Mouse (Mus musculus) stomach, embryonic 16.5 days (tissue): ENCODE measurements around the gene Slc45a2. TPM values are rescaled to one million over a fixed set of nuclear protein-coding genes. Genes with fewer than 3 reads are reported as not detected.

Source experiments
- ATAC-seq: fragments of 200-750 bp; cut with Nextera tagmentation; 2 replicates; pipeline ENCODE4 v1.8.0; 2017; ENCODE audit warnings: moderate number of reproducible peaks, moderate TSS enrichment; ENCODE audit not compliant: insufficient read depth, low FRiP score
- H3K27ac ChIP-seq: fragments of 300-500 bp; sonication (generic); 2 replicates; pipeline ENCODE4 v1.5.1; 2014; ENCODE audit warnings: low read length
- H3K27me3 ChIP-seq: fragments of 300-500 bp; sonication (generic); 2 replicates; pipeline ENCODE4 v1.6.1; 2014; ENCODE audit warnings: low read length, control low read depth, mixed read lengths; ENCODE audit not compliant: control insufficient read depth, insufficient read depth
- H3K36me3 ChIP-seq: fragments of 300-500 bp; sonication (generic); 2 replicates; pipeline ENCODE4 v1.6.1; 2014; ENCODE audit warnings: low read length; ENCODE audit not compliant: control insufficient read depth, insufficient read depth
- H3K4me1 ChIP-seq: fragments of 300-500 bp; sonication (generic); 2 replicates; pipeline ENCODE4 v1.6.1; 2014; ENCODE audit warnings: low read length, control low read depth, mixed read lengths; ENCODE audit not compliant: control insufficient read depth, insufficient read depth
- H3K4me2 ChIP-seq: fragments of 300-500 bp; sonication (generic); 2 replicates; pipeline ENCODE4 v1.6.1; 2014; ENCODE audit warnings: low read depth, low read length, mixed read lengths
- H3K4me3 ChIP-seq: fragments of 300-500 bp; sonication (generic); replicated peaks from 2 replicates; pipeline ENCODE4 v1.5.1; 2014; ENCODE audit warnings: mild to moderate bottlenecking, low read length
- H3K9ac ChIP-seq: fragments of 300-500 bp; sonication (generic); 2 replicates; pipeline ENCODE4 v1.6.1; 2014; ENCODE audit warnings: low read length
- H3K9me3 ChIP-seq: fragments of 300-500 bp; sonication (generic); replicated peaks from 2 replicates; pipeline ENCODE4 v1.6.1; 2016; ENCODE audit warnings: low read length, control low read depth; ENCODE audit not compliant: control insufficient read depth
- WGBS: fragments of 180-500 bp; shearing (Covaris S2); extraction: QIAGEN DNeasy Blood & Tissue Kit; methylation state at CpG from one replicate; pipeline ENCODE4 v1.1.7; 2014; 5-methylcytosine and 5-hydroxymethylcytosine counted together
- polyA plus RNA-seq: library from polyadenylated mRNA; unstranded; fragments of >200 nt; fragmentation: Nextera tagmentation; extraction: Ambion mirVana; gene quantifications from 2 replicates; pipeline ENCODE4 v1.2.1, GENCODE M21; 2015

The Slc45a2 gene
- polyA plus RNA-seq, 1 experiment from 2014 or later = not detected

DNA sequence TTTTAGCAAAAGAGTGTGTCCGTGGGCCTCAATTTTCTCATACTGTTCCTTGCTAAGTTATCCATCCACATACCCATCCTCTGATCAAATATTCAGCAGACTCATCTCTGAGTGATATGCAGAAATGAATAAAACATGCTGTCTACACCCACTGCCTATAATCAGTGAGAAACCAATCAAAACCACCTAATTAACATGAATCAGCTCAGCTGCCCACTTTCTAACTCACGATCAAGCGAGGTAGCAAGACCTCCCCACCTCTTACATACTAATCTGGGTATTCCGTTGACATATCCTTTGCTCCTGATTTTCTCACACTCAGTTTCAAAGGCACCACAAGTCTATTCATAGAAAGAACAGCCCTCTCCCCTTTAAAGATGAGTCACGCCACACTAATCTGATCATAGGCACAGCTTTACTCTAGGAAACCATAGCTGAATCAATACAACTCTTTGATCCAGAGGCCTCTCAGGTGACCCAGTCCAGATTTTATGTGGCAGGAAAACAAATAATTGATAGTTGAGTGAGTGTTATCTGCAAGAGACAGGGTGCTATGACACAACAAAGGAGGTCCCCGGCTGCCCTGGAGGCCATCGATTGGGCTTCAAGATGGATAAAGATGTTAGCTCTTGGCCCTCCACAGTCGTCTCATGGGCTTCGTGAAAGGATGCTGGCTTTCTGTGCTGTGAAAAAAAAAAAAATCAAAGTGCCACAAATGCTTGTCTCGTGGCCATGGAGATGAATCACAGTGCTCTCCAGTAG, 53.3 kb downstream of the Slc45a2 start:
- ATAC-seq = no peak
- WGBS = 66% methylated on average over 10 of the region's 10 CpGs
- H3K36me3 ChIP-seq = no peaks in the 10 kb centered on the region

DNA sequence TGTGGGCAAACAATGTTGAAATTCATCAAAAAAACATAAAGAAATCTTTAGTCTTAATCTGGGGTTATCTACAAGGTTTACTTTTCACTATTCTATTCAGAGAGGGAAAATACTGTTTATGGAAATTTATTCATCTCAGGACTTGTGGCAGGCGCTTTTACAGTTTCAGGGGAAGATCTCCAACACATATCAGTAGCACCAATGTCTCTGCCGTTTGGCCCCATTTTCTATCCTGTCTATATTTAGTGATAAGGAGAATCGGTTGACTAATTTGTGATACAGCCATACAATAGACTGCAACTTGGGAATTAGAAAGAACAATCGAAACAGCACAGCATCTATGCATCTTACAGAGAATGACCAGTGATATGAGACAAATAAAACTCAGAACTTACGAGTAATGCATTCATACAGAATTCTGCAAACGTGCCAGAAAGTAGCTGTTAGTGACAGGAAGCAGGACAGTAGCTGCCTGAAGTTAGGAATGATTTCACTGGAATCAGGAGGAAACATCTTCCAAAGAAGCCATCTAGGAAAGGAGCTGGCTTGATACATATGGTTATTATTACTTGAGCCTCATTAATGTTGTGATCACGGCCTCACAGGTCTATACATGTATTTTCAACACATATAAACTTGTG, 54.0 kb downstream of the Slc45a2 start:
- no peak for ATAC-seq

More for the DNA sequence above, 53.3 kb downstream of the Slc45a2 start:
- Histone ChIP-seq H3K27me3 (no peaks in the 10 kb centered on the region), H3K27ac (no peak overlapping the region), H3K4me2 (no peak overlapping the region), H3K9ac (no peak overlapping the region), H3K4me1 (no peaks in the 10 kb centered on the region), H3K4me3 (no peak overlapping the region), H3K9me3 (no peaks in the 10 kb centered on the region)

DNA sequence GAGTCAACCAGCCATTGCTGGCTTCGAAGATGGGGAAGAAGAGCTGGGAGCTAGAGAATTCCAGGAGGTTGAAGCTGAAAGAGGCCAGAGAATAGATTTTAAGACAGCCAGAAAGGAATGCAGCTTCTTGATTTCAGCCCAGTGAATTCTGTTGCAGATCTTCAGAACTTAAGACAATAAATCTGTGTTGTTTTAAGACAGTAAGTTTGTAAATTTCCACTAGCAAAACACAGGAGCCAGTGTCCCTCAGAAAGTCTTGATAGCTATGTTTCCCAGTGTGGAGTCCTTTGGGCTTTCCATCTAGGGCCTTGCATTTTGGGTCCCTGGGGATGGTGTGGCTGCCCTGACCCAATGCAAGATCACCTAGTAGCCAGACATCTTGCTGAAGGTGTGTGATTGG, 62.4 kb downstream of the Slc45a2 start:
- ATAC-seq = no peak
- no peak overlapping the region for H3K4me2 ChIP-seq
- no peak overlapping the region for H3K27ac ChIP-seq
- H3K4me3 ChIP-seq = no peak overlapping the region
- 82% methylated on average over 1 of the region's 1 CpGs for WGBS
- no peaks in the 10 kb centered on the region for H3K36me3 ChIP-seq
- no peaks in the 10 kb centered on the region for H3K27me3 ChIP-seq
- H3K9ac ChIP-seq = no peak overlapping the region
- H3K4me1 ChIP-seq = peaks cover 18% of the 10 kb centered on the region
- no peaks in the 10 kb centered on the region for H3K9me3 ChIP-seq

More for the DNA sequence above, 54.0 kb downstream of the Slc45a2 start:
- no peaks in the 10 kb centered on the region for H3K27me3 ChIP-seq
- 63% methylated on average over 7 of the region's 7 CpGs for WGBS
- H3K9me3 ChIP-seq = no peaks in the 10 kb centered on the region
- H3K4me3 ChIP-seq = no peak overlapping the region
- no peak overlapping the region for H3K27ac ChIP-seq
- no peaks in the 10 kb centered on the region for H3K4me1 ChIP-seq
- no peak overlapping the region for H3K9ac ChIP-seq
- H3K36me3 ChIP-seq = no peaks in the 10 kb centered on the region
- H3K4me2 ChIP-seq = no peak overlapping the region

DNA sequence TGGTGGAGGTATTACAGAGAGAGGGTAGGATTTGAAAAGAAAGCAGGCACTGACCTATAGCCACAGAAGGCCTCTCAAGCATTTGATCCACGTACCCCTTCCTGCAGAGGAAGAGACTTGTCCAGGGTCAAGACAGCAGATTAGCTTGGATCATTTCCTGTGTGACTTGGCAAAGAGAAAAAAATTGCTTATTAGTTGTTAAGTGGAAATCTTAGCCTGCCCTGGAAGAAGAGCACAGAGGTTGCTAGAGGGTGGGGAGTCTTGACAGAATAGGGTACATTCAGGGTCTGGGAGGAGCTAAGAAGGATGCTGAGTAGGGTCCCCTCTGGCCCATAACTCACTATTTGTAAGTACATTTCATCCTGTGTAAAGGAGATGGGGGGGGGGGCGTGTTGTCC, 63.6 kb downstream of the Slc45a2 start:
- ATAC-seq = no peak; the same call in 1 of the 2 replicates
- H3K4me2 ChIP-seq = peak overlapping the region; percentile 66
- H3K4me1 ChIP-seq = peaks cover 18% of the 10 kb centered on the region
- 0 out of 2 replicates have a peak overlapping the region, but pooled peaks have one; percentile 73 for H3K9ac ChIP-seq
- no peaks in the 10 kb centered on the region for H3K36me3 ChIP-seq
- H3K4me3 ChIP-seq = peak overlapping the region; percentile 53
- 20% methylated on average over 2 of the region's 2 CpGs for WGBS
- H3K27me3 ChIP-seq = no peaks in the 10 kb centered on the region
- peak overlapping the region; percentile 94; the same call in 1 of the 2 replicates for H3K27ac ChIP-seq
- H3K9me3 ChIP-seq = no peaks in the 10 kb centered on the region

DNA sequence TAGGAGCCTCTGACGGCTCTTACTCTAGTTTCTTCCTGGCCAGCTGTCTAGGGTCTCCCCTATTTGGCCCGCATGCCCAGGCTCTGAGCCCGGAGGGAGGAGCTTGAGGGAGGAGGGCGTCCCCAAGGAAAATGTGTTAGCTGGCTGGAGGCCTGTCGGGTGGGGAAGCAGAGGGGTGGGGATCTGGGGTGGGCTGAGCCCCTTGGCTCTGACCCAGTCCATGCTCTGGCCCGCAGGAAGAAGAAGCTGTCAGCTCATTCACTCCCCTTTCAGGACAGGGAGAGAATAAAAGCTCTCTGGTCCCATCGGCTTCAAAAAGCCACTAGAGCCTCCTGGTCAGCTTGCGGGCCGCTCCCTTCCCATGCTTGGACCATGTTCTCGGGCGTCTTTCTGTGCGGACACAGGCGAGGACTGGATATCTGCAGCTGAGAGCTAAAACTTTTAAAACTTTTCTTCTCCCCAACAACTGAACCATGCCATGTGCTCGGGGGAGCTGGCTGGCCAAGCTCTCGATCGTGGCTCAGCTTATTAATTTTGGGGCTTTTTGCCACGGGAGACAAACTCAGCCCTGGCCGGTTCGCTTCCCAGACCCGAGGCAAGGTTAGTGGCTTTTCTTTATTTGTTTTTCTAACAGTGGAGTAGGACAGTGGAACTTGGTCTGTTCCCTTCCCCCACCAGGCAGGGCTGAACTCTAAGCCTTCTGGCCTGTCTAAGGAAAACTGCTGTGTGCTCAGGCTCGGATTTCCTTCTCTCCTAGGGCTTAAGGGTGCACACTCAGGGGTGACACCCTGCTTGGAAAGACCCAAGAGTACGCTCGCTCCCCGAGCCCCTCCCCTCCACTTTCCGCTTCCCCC, 64.3 kb downstream of the Slc45a2 start, which contains the start of gene Adamts12:
Gene Adamts12, plus strand, starts transcription at position 233 of the 854 bp plus-strand sequence.
- peak within 1 kb of the TSS; percentile 94 for H3K27ac ChIP-seq
- peak; percentile 89 for ATAC-seq
- peak within 1 kb of the TSS; percentile 53 for H3K4me3 ChIP-seq
- peak within 1 kb of the TSS; percentile 73 for H3K9ac ChIP-seq
- no peaks in the 10 kb centered on the region for H3K9me3 ChIP-seq
- no peaks in the 10 kb centered on the region for H3K27me3 ChIP-seq
- H3K4me2 ChIP-seq = peak within 1 kb of the TSS; percentile 66
- H3K4me1 ChIP-seq = peaks cover 18% of the 10 kb centered on the region
- 2% methylated on average over 25 of the region's 25 CpGs for WGBS
- H3K36me3 ChIP-seq = no peaks in the 10 kb centered on the region

DNA sequence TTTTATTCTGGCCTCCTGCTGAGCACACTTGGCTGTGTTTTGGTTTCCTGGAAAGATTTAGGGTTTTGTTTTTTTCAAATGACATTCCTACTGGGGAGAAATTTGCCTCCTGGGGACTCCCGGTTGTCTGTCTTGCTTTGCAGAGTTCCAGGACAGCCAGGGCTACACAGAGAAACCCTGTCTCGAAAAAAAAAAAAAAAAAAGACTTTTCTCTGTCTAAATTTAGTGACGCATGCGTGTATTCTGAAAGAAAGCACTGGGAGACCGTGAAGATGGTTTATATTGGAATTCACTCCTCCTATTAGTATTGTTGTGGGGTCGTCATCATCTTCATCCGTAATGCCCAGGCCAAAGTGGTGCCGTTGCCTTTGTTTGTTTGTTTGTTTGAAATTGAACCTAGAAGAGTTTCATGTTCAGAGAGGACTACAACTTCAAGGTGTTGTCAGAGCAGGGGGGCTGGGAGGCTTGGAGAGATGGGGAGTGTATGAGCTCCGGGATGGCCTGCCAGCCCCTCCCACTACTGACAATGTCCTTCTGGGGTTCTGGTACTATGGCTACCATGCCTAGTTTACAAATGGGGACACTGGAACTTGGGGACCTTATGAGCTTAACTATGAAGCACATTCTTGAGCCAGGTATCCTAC, 65.1 kb downstream of the Slc45a2 start:
- H3K9ac ChIP-seq = peak overlapping the region; percentile 73
- no peaks in the 10 kb centered on the region for H3K9me3 ChIP-seq
- H3K4me1 ChIP-seq = peaks cover 18% of the 10 kb centered on the region
- peak overlapping the region; percentile 53 for H3K4me3 ChIP-seq
- H3K27me3 ChIP-seq = no peaks in the 10 kb centered on the region
- H3K4me2 ChIP-seq = peak overlapping the region; percentile 66
- 7% methylated on average over 9 of the region's 9 CpGs for WGBS
- H3K27ac ChIP-seq = peak overlapping the region; percentile 94
- ATAC-seq = no peak
- no peaks in the 10 kb centered on the region for H3K36me3 ChIP-seq

DNA sequence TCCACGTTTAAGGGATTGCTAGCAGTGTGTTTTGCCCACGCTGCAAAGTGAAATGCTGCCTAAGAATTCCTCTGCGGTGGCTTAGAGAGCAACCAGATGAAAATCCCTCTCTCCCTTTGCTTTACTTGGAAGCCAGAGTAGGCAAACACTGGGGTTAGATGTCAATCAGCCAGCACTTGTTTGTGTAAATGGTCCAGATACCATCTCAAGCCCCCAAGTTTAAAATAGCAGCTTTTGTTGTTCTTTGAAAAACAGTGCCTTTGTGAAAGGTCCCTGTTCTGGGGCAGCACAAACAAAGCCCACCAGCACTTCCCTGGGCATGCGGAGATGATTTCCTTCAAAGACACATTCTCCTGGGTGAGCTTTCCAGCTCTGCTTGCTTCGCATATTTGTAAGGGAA, 65.8 kb downstream of the Slc45a2 start:
- Histone ChIP-seq H3K27me3 (no peaks in the 10 kb centered on the region), H3K27ac (peak overlapping the region; percentile 94; the same call in 1 of the 2 replicates), H3K4me3 (peak overlapping the region; percentile 53), H3K4me1 (peaks cover 18% of the 10 kb centered on the region), H3K9me3 (no peaks in the 10 kb centered on the region), H3K36me3 (no peaks in the 10 kb centered on the region), H3K9ac (peak overlapping the region; percentile 73; the same call in 1 of the 2 replicates), H3K4me2 (peak overlapping the region; percentile 66)
- ATAC-seq = no peak
- 17% methylated on average over 5 of the region's 5 CpGs for WGBS

DNA sequence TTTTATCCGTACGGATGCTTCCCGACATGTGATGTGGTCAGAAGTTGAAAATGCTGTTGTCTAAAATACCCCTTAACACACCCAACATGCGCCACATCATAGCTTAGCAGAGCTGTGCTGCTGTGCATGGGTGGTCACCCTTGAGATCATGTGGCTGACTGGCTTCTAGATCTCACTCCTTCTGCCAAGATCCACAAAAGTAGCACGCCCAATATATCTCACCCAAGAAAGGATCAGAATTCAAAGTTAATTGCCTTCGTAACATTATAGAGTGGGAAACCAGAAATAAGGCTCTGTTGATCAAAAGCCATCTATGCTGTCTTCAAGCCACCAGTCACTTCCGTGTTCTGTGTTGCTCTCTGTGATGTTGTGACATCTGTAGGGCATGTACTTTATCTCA, 67.4 kb downstream of the Slc45a2 start:
- H3K4me3 ChIP-seq = no peak overlapping the region
- H3K27ac ChIP-seq = no peak overlapping the region
- H3K4me2 ChIP-seq = no peak overlapping the region
- H3K4me1 ChIP-seq = peaks cover 18% of the 10 kb centered on the region
- ATAC-seq = no peak
- 77% methylated on average over 7 of the region's 7 CpGs for WGBS
- H3K36me3 ChIP-seq = no peaks in the 10 kb centered on the region
- no peaks in the 10 kb centered on the region for H3K27me3 ChIP-seq
- H3K9me3 ChIP-seq = no peaks in the 10 kb centered on the region
- H3K9ac ChIP-seq = no peak overlapping the region
